Mouse (Mus musculus) heart, embryonic 14.5 days (tissue): Measurements from ENCODE around the gene Prdx4. TPM values are rescaled to one million over a fixed set of nuclear protein-coding genes. Genes with fewer than 3 reads are reported as not detected.

ENCODE experiments used
- ATAC-seq: fragments of 200-750 bp; cut with Nextera tagmentation; 2 replicates; pipeline ENCODE4 v1.8.0; 2017; ENCODE audit warnings: low read depth, moderate TSS enrichment; ENCODE audit not compliant: insufficient number of reproducible peaks, insufficient read depth, low FRiP score
- H3K27ac ChIP-seq, 2 experiments: fragments of 200-500 bp in 1 of 2; fragments of 300-500 bp in 1 of 2; sonication (generic) in 1 of 2; replicated peaks in 1 of 2; 2 replicates each; pipeline ENCODE4 v1.5.1; 2012 to 2014; ENCODE audit warnings: low read depth in 2 of 2, low read length in 2 of 2, control low read depth in 1 of 2, mild to moderate bottlenecking in 1 of 2, mixed read lengths in 1 of 2; ENCODE audit not compliant: control insufficient read depth in 1 of 2, insufficient read depth in 1 of 2
- H3K27me3 ChIP-seq: fragments of 300-500 bp; sonication (generic); 2 replicates; pipeline ENCODE4 v1.6.1; 2014; ENCODE audit warnings: mild to moderate bottlenecking, low read length, control low read depth; ENCODE audit not compliant: control insufficient read depth, insufficient read depth
- H3K36me3 ChIP-seq: fragments of 300-500 bp; sonication (generic); 2 replicates; pipeline ENCODE4 v1.6.1; 2014; ENCODE audit warnings: mild to moderate bottlenecking, control low read depth, low read length, mixed read lengths; ENCODE audit not compliant: control insufficient read depth, insufficient read depth
- H3K4me1 ChIP-seq, 2 experiments: fragments of 200-500 bp in 1 of 2; fragments of 300-500 bp in 1 of 2; sonication (generic) in 1 of 2; 2 replicates each; pipeline ENCODE4 v1.6.1; 2012 to 2014; ENCODE audit warnings: low read length in 2 of 2, control low read depth in 1 of 2, mixed read lengths in 1 of 2; ENCODE audit not compliant: control insufficient read depth in 2 of 2, insufficient read depth in 2 of 2
- H3K4me2 ChIP-seq: fragments of 300-500 bp; sonication (generic); 2 replicates; pipeline ENCODE4 v1.6.1; 2014; ENCODE audit warnings: mild to moderate bottlenecking, low read length
- H3K4me3 ChIP-seq, 2 experiments: fragments of 200-500 bp in 1 of 2; fragments of 300-500 bp in 1 of 2; sonication (generic) in 1 of 2; 2 replicates each; pipeline ENCODE4 v1.5.1; 2012 to 2014; ENCODE audit warnings: low read length in 2 of 2, mild to moderate bottlenecking in 2 of 2, control low read depth in 1 of 2, low read depth in 1 of 2, moderate library complexity in 1 of 2; ENCODE audit not compliant: control insufficient read depth in 1 of 2, insufficient read depth in 1 of 2
- H3K9ac ChIP-seq: fragments of 300-500 bp; sonication (generic); 2 replicates; pipeline ENCODE4 v1.6.1; 2014; ENCODE audit warnings: mild to moderate bottlenecking, low read length
- H3K9me3 ChIP-seq: fragments of 300-500 bp; sonication (generic); 2 replicates; pipeline ENCODE4 v1.6.1; 2016; ENCODE audit warnings: low read length, control low read depth; ENCODE audit not compliant: control insufficient read depth
- WGBS: fragments of 180-500 bp; shearing (Covaris S2); extraction: QIAGEN DNeasy Blood & Tissue Kit; methylation state at CpG from one replicate; pipeline ENCODE4 v1.1.7; 2014; 5-methylcytosine and 5-hydroxymethylcytosine counted together
- polyA plus RNA-seq: library from polyadenylated mRNA; unstranded; fragments of >200 nt; fragmentation: Nextera tagmentation; extraction: Ambion mirVana; gene quantifications from 2 replicates; pipeline ENCODE4 v1.2.1, GENCODE M21; 2014

The Prdx4 gene
- polyA plus RNA-seq, 1 experiment from 2014 or later: 307 TPM

GRCm38 (mm10) chrX:155337567-155337904 lies 3.0 kb downstream of the Prdx4 start:
- H3K27me3 ChIP-seq: no peaks in the 10 kb centered on the region
- no peaks in the 10 kb centered on the region for H3K9me3 ChIP-seq
- no peaks in the 10 kb centered on the region for H3K4me1 ChIP-seq
- no peak for ATAC-seq
- peak overlapping the region; percentile 61 to 83 for H3K4me3 ChIP-seq
- H3K36me3 ChIP-seq: 0 out of 2 replicates have a peak, but pooled peaks cover 10% of the 10 kb centered on the region
- H3K27ac ChIP-seq: peak overlapping the region; percentile 76 to 86
- peak overlapping the region; percentile 59 for H3K4me2 ChIP-seq
- WGBS: 24% methylated on average over 7 of the region's 7 CpGs
- H3K9ac ChIP-seq: peak overlapping the region; percentile 81

- 44% methylated on average over 4 of the region's 4 CpGs for WGBS
- Histone ChIP-seq H3K4me2 (no peak overlapping the region), H3K9me3 (no peaks in the 10 kb centered on the region), H3K9ac (no peak overlapping the region), H3K36me3 (peaks cover 9% of the 10 kb centered on the region; the same call in 1 of the 2 replicates), H3K27me3 (no peaks in the 10 kb centered on the region), H3K4me1 (no peaks in the 10 kb centered on the region), H3K4me3 (no peak overlapping the region), H3K27ac (no peak overlapping the region)
- ATAC-seq: no peak
Measured at GRCm38 (mm10) chrX:155318005-155318404, 22.5 kb downstream of the Prdx4 start.

- Histone ChIP-seq H3K36me3 (no peaks in the 10 kb centered on the region), H3K4me3 (no peak overlapping the region), H3K27ac (no peak overlapping the region), H3K9ac (no peak overlapping the region), H3K27me3 (no peaks in the 10 kb centered on the region), H3K9me3 (no peaks in the 10 kb centered on the region), H3K4me2 (no peak overlapping the region), H3K4me1 (no peaks in the 10 kb centered on the region)
- no peak for ATAC-seq
- WGBS: 84% methylated on average over 2 of the region's 2 CpGs
Measured at GRCm38 (mm10) chrX:155306390-155306789, 34.2 kb downstream of the Prdx4 start.

GRCm38 (mm10) chrX:155280427-155281044 lies 60.0 kb downstream of the Prdx4 start:
- no peaks in the 10 kb centered on the region for H3K4me1 ChIP-seq
- no peak overlapping the region for H3K9ac ChIP-seq
- H3K27me3 ChIP-seq: no peaks in the 10 kb centered on the region
- WGBS: 41% methylated on average over 1 of the region's 1 CpGs
- H3K9me3 ChIP-seq: no peaks in the 10 kb centered on the region
- no peak for ATAC-seq
- H3K4me3 ChIP-seq: no peak overlapping the region
- H3K27ac ChIP-seq: no peak overlapping the region
- H3K4me2 ChIP-seq: no peak overlapping the region
- H3K36me3 ChIP-seq: peaks cover 28% of the 10 kb centered on the region; the same call in 1 of the 2 replicates

GRCm38 (mm10) chrX:155278483-155278882 lies 62.1 kb downstream of the Prdx4 start:
- Histone ChIP-seq H3K36me3 (peaks cover 24% of the 10 kb centered on the region; the same call in 1 of the 2 replicates), H3K27ac (no peak overlapping the region), H3K4me3 (no peak overlapping the region), H3K4me2 (no peak overlapping the region), H3K27me3 (no peaks in the 10 kb centered on the region), H3K9me3 (no peaks in the 10 kb centered on the region), H3K4me1 (no peaks in the 10 kb centered on the region), H3K9ac (no peak overlapping the region)
- no peak for ATAC-seq
- WGBS: 69% methylated on average over 4 of the region's 4 CpGs

Other genes with a start within 250 kb of the Prdx4 start
- not detected in 2 replicates for gene Magea2, start 247.1 kb downstream of the Prdx4 start, polyA plus RNA-seq
- gene Cldn34b2, start 212.3 kb downstream of the Prdx4 start, polyA plus RNA-seq: not detected in 2 replicates
- 132 and 137 TPM in 2 replicates for gene Sat1, start 124.3 kb downstream of the Prdx4 start, polyA plus RNA-seq
- 42.0 and 44.9 TPM in 2 replicates for gene Acot9, start 78.3 kb downstream of the Prdx4 start, polyA plus RNA-seq